Mouse (Mus musculus) brown adipose tissue, adult 24 weeks (tissue): ENCODE measurements around the gene Coa7. TPM values are rescaled to one million over a fixed set of nuclear protein-coding genes. Genes with fewer than 3 reads are reported as not detected.

Experiments
- H3K27ac ChIP-seq: fragments of 200-500 bp; replicated peaks from 2 replicates; pipeline ENCODE4 v1.5.1; 2012; ENCODE audit warnings: low read depth, mild to moderate bottlenecking, low read length
- H3K4me1 ChIP-seq: fragments of 200-500 bp; 2 replicates; pipeline ENCODE4 v1.6.1; 2012; ENCODE audit warnings: low read length, mixed read lengths; ENCODE audit not compliant: control insufficient read depth, insufficient read depth, insufficient read length
- H3K4me3 ChIP-seq: fragments of 200-500 bp; 2 replicates; pipeline ENCODE4 v1.5.1; 2012; ENCODE audit warnings: low read depth, mild to moderate bottlenecking, low read length, moderate library complexity; ENCODE audit not compliant: insufficient read depth
- polyA plus RNA-seq: library from polyadenylated mRNA; stranded (reverse); fragments of >200 nt; gene quantifications from 2 replicates; pipeline ENCODE4 v1.2.4, GENCODE M21; 2012; ENCODE audit not compliant: missing spikeins, insufficient read depth, insufficient read length

Gene Coa7
- polyA plus RNA-seq, 1 experiment: 56.8 TPM

- Histone ChIP-seq H3K4me1 (peaks cover 1% of the 10 kb centered on the region; the same call in 1 of the 2 replicates), H3K27ac (no peak overlapping the region), H3K4me3 (no peak overlapping the region)
Measured at GRCm38 (mm10) chr4:108386087-108386486, 58.1 kb downstream of the Coa7 start.

GRCm38 (mm10) chr4:108387106-108387505, 59.2 kb downstream of the Coa7 start:
- Histone ChIP-seq H3K27ac (no peak overlapping the region; the same call in 1 of the 2 replicates), H3K4me1 (peaks cover 2% of the 10 kb centered on the region; the same call in 1 of the 2 replicates), H3K4me3 (peak overlapping the region; percentile 50; the same call in 1 of the 2 replicates)

GRCm38 (mm10) chr4:108387681-108388253, 59.8 kb downstream of the Coa7 start:
- H3K27ac ChIP-seq: peak overlapping the region; percentile 59
- H3K4me1 ChIP-seq: peaks cover 2% of the 10 kb centered on the region; the same call in 1 of the 2 replicates
- peak overlapping the region; percentile 50 for H3K4me3 ChIP-seq

- no peak overlapping the region for H3K4me3 ChIP-seq
- 0 out of 2 replicates have a peak, but pooled peaks cover 2% of the 10 kb centered on the region for H3K4me1 ChIP-seq
- H3K27ac ChIP-seq: no peak overlapping the region
Measured at GRCm38 (mm10) chr4:108388741-108389140, 60.8 kb downstream of the Coa7 start.

GRCm38 (mm10) chr4:108391124-108391523, 63.2 kb downstream of the Coa7 start:
- Histone ChIP-seq H3K27ac (peak overlapping the region; percentile 90), H3K4me1 (0 out of 2 replicates have a peak, but pooled peaks cover 2% of the 10 kb centered on the region), H3K4me3 (no peak overlapping the region)

Other genes starting within 250 kb of the Coa7 start
- 11.4 and 19.9 TPM in 2 replicates for gene Podn, start 231.7 kb upstream of the Coa7 start, polyA plus RNA-seq
- gene Scp2, start 183.1 kb upstream of the Coa7 start, polyA plus RNA-seq: 804 and 975 TPM in 2 replicates
- 25.7 and 31.1 TPM in 2 replicates for gene Echdc2, start 162.7 kb upstream of the Coa7 start, polyA plus RNA-seq
- gene Zyg11a, start 110.1 kb upstream of the Coa7 start, polyA plus RNA-seq: 1.8 and 1.9 TPM in 2 replicates
- gene Zyg11b, start 27.0 kb upstream of the Coa7 start, polyA plus RNA-seq: 16.2 and 18.3 TPM in 2 replicates
- not detected in 2 replicates for gene Shisal2a, start 55.2 kb downstream of the Coa7 start, polyA plus RNA-seq
- 4.6 and 13.0 TPM in 2 replicates for gene Gpx7, start 78.8 kb downstream of the Coa7 start, polyA plus RNA-seq
- 5.9 and 8.0 TPM in 2 replicates for gene Tut4, start 131.3 kb downstream of the Coa7 start, polyA plus RNA-seq